Mouse (Mus musculus) G1E (cell line): ENCODE data around the gene Brd9.

ENCODE experiments used
- CTCF ChIP-seq: IDR thresholded peaks from 2 replicates; pipeline ENCODE4 v1.5.1; 2012; ENCODE audit warnings: low read depth, low read length, inconsistent platforms, mixed read lengths
- POLR2AphosphoS5 ChIP-seq: IDR thresholded peaks from 2 replicates; pipeline ENCODE4 v1.6.1; 2012; ENCODE audit warnings: low read depth, low read length, inconsistent platforms; ENCODE audit not compliant: insufficient replicate concordance
- TAL1 ChIP-seq: conservative IDR thresholded peaks from 2 replicates; pipeline ENCODE4 v1.6.1; 2012; ENCODE audit warnings: low read depth, low read length, inconsistent platforms, mixed read lengths

- TF ChIP-seq CTCF: no peak
- TF ChIP-seq POLR2AphosphoS5: no peak
- no peak for TF ChIP-seq TAL1
Measured at GRCm38 (mm10) chr13:74001492-74001891, 63.9 kb downstream of the Brd9 start.
